Mouse (Mus musculus) cerebellum, postnatal 25 days (tissue): ENCODE measurements around the gene Zfp319.
"Not testable (repeated sequence)": the region's sequence is repeated elsewhere in the genome, so short reads cannot be mapped to it uniquely, and the experiment has no call there.

Source experiments
- DNase-seq, 2 experiments: peaks; one replicate each; pipeline ENCODE4 v3.0.0; 2021; ENCODE audit warnings: mixed read lengths in 2 of 2

Zfp319 gene

GRCm38 (mm10) chr8:95331720-95332436 is at the start of gene Zfp319, which contains the start of gene Usb1:
Zfp319 (minus strand) TSS chr8:95331950.
Usb1 (plus strand) TSS chr8:95332284.
- peak; percentile 92 to 97 for DNase-seq

- no peak for DNase-seq
Observed at GRCm38 (mm10) chr8:95380953-95381352, 49.2 kb upstream of the Zfp319 start.

GRCm38 (mm10) chr8:95378928-95379327 is 47.2 kb upstream of the Zfp319 start:
- not testable (repeated sequence) for DNase-seq

- no peak for DNase-seq
Observed at GRCm38 (mm10) chr8:95377863-95378291, 46.1 kb upstream of the Zfp319 start.

GRCm38 (mm10) chr8:95377101-95377500 is 45.4 kb upstream of the Zfp319 start:
- DNase-seq, result no peak

GRCm38 (mm10) chr8:95376309-95376999 is 44.7 kb upstream of the Zfp319 start:
- DNase-seq, result no peak

- DNase-seq, result no peak
Observed at GRCm38 (mm10) chr8:95375374-95375930, 43.7 kb upstream of the Zfp319 start.

- DNase-seq, result no peak
Observed at GRCm38 (mm10) chr8:95374429-95374828, 42.7 kb upstream of the Zfp319 start.

- no peak for DNase-seq
Observed at GRCm38 (mm10) chr8:95373389-95374002, 41.7 kb upstream of the Zfp319 start.

- no peak for DNase-seq
Observed at GRCm38 (mm10) chr8:95369581-95370326, 38.0 kb upstream of the Zfp319 start.

GRCm38 (mm10) chr8:95363849-95364248 is 32.1 kb upstream of the Zfp319 start:
- DNase-seq, result no peak

GRCm38 (mm10) chr8:95362272-95362671 is 30.5 kb upstream of the Zfp319 start:
- no peak for DNase-seq

- no peak for DNase-seq
Observed at GRCm38 (mm10) chr8:95361016-95361341, 29.2 kb upstream of the Zfp319 start.

- no peak for DNase-seq
Observed at GRCm38 (mm10) chr8:95360181-95361015, 28.6 kb upstream of the Zfp319 start.

GRCm38 (mm10) chr8:95358550-95359411 is 27.0 kb upstream of the Zfp319 start:
- DNase-seq, result peak in 1 of 2 experiments; percentile 36

GRCm38 (mm10) chr8:95354606-95355005 is 22.9 kb upstream of the Zfp319 start:
- DNase-seq, result no peak

- DNase-seq, result peak; percentile 66 to 67
Observed at GRCm38 (mm10) chr8:95352871-95353866, 21.4 kb upstream of the Zfp319 start.

GRCm38 (mm10) chr8:95352151-95352870 is 20.6 kb upstream of the Zfp319 start, which contains the start of gene Mmp15:
Mmp15 (plus strand) TSS chr8:95352268.
- peak; percentile 78 to 80 for DNase-seq

GRCm38 (mm10) chr8:95351461-95351860 is 19.7 kb upstream of the Zfp319 start:
- peak in 1 of 2 experiments; percentile 36 for DNase-seq
